ENCODE assay signal across 26 mouse cellular contexts in the genomic region with DNA sequence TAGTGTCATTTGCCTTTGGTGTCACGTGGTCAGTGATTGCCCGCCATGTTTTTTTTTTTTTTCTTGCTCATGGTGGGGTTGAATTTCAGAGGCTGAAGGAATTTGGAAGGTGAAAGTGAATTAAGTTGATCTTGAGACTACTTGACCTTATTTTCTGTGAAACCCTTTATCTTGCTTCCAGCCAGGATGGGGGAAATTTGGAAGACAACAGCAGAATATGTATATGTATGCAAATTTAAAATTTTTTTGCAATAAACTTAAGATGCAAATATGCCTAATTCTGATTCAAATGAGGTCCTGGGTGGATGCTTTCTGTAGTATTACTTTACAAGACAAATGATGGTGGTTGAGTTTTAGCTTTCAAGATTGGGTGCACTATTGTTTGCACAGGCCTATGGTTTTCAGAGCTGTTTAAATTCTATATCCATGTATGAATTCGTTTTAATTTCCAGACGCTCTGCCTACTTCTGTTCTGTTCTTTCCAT.
"Had no signal": no experiment of that assay in that cellular context is flagged by ENCODE, and none has a peak within 500 bp of the region (broad histone marks: within the 10 kb centered on the region; RNA-seq: fewer than 3 reads in every experiment).

No protein-coding gene starts in this region.

- H3K9ac ChIP-seq: heart, embryonic 13.5 days; heart, embryonic 15.5 days; hindbrain, embryonic 13.5 days; hindbrain, embryonic 15.5 days; intestine, embryonic 15.5 days; kidney, embryonic 15.5 days; limb, embryonic 13.5 days; limb, embryonic 15.5 days; liver, embryonic 12.5 days; liver, embryonic 14.5 days had no signal

- H3K4me3 ChIP-seq: heart, adult 2 months; heart, embryonic 13.5 days; heart, embryonic 15.5 days; hindbrain, embryonic 13.5 days; hindbrain, embryonic 15.5 days; intestine, embryonic 15.5 days; kidney, embryonic 15.5 days; limb, embryonic 13.5 days; limb, embryonic 15.5 days; liver, embryonic 12.5 days had no signal

- H3K4me2 ChIP-seq: heart, embryonic 11.5 days; heart, embryonic 13.5 days; heart, embryonic 15.5 days; hindbrain, embryonic 13.5 days; hindbrain, embryonic 15.5 days; intestine, embryonic 15.5 days; kidney, embryonic 15.5 days; limb, embryonic 13.5 days; limb, embryonic 15.5 days; liver, embryonic 12.5 days had no signal

- H3K36me3 ChIP-seq: heart, embryonic 13.5 days; heart, embryonic 15.5 days; hindbrain, embryonic 13.5 days; hindbrain, embryonic 15.5 days; intestine, embryonic 15.5 days; kidney, embryonic 15.5 days; limb, embryonic 13.5 days; limb, embryonic 15.5 days; liver, embryonic 12.5 days had no signal

- ATAC-seq: inflammation-experienced regulatory T-cells, adult 6 months; intestine, embryonic 15.5 days; liver, embryonic 12.5 days had no signal

- H3K4me1 ChIP-seq: heart, embryonic 13.5 days; heart, embryonic 15.5 days; hindbrain, embryonic 13.5 days; hindbrain, embryonic 15.5 days; intestine, embryonic 15.5 days; kidney, embryonic 15.5 days; limb, embryonic 13.5 days; limb, embryonic 15.5 days; liver, embryonic 12.5 days had no signal

- H3K27ac ChIP-seq: heart, adult 2 months; heart, embryonic 13.5 days; heart, embryonic 15.5 days; hindbrain, embryonic 13.5 days; hindbrain, embryonic 15.5 days; intestine, embryonic 15.5 days; kidney, embryonic 15.5 days; kidney, postnatal 0 days; limb, embryonic 13.5 days; limb, embryonic 15.5 days; liver, embryonic 12.5 days; liver, embryonic 14.5 days had no signal

- H3K27me3 ChIP-seq: heart, embryonic 13.5 days; heart, embryonic 15.5 days; hindbrain, embryonic 13.5 days; hindbrain, embryonic 15.5 days; intestine, embryonic 15.5 days; kidney, embryonic 15.5 days; limb, embryonic 13.5 days; limb, embryonic 15.5 days; liver, embryonic 12.5 days had no signal

- DNase-seq: gastrocnemius, postnatal 14 days; gastrocnemius, postnatal 36 days; heart, adult 11 months; heart, adult 2 months; heart, postnatal 14 days; heart, postnatal 36 days; kidney, adult 11 months; kidney, adult 2 months; kidney, adult 9 months; kidney, postnatal 14 days; kidney, postnatal 36 days; layer of hippocampus, adult 9-11 months; left cerebral cortex, postnatal 4 days had no signal

- H3K9me3 ChIP-seq: heart, embryonic 13.5 days; heart, embryonic 15.5 days; hindbrain, embryonic 13.5 days; hindbrain, embryonic 15.5 days; intestine, embryonic 15.5 days; kidney, embryonic 15.5 days; limb, embryonic 13.5 days; limb, embryonic 15.5 days; liver, embryonic 12.5 days had no signal
